ENCODE assay signal across 27 mouse cellular contexts in genomic region chr7:75686827-75687164, GRCm38 (mm10).
DNase-seq lines count a peak whose midpoint lies in the region; ATAC-seq and TF ChIP-seq lines count a peak whose summit lies in the region.
"Had no signal": no experiment of that assay in that cellular context is flagged by ENCODE, and none has a peak within 500 bp of the region (broad histone marks: within the 10 kb centered on the region; RNA-seq: fewer than 3 reads in every experiment).

No protein-coding gene starts in this region.

- intact Hi-C loops in gastrocnemius, adult 2 months (cut with DNase I): no loop called here
- intact Hi-C loops in gastrocnemius, postnatal 14 days (cut with DNase I; ENCODE audit: low total_unique reads): no loop called here

- no peak overlapping the region for H3K4me3 ChIP-seq in gastrocnemius, adult 2 months
- H3K4me3 ChIP-seq in liver, adult 2 months (ENCODE audit: insufficient read depth, low read depth, low read length): no peak overlapping the region
- no peak overlapping the region for H3K4me3 ChIP-seq in liver, embryonic 11.5 days (ENCODE audit: low read depth, low read length)
- H3K4me3 ChIP-seq in MEL (ENCODE audit: control insufficient read depth in 1 of 2, insufficient read depth in 1 of 2, low read depth in 2 of 2, low read length in 2 of 2): peak overlapping the region; percentile 25 to 42
- H3K4me3 ChIP-seq in midbrain, embryonic 11.5 days (ENCODE audit: low read depth, low read length): no peak overlapping the region
- H3K4me3 ChIP-seq: forebrain, embryonic 13.5 days; heart, embryonic 15.5 days; hindbrain, embryonic 12.5 days; midbrain, embryonic 12.5 days; myocyte; neural tube, embryonic 12.5 days had no signal

- no peak overlapping the region for H3K9ac ChIP-seq in liver, adult 2 months (ENCODE audit: low read depth, low read length)
- no peak overlapping the region for H3K9ac ChIP-seq in liver, embryonic 11.5 days (ENCODE audit: low read depth, low read length)
- H3K9ac ChIP-seq in MEL (ENCODE audit: control insufficient read depth, low read depth, low read length, poor library complexity, severe bottlenecking): peak overlapping the region; percentile 47; the same call in 1 of the 2 replicates
- H3K9ac ChIP-seq in midbrain, embryonic 11.5 days (ENCODE audit: low read length): no peak overlapping the region
- H3K9ac ChIP-seq: forebrain, embryonic 13.5 days; heart, embryonic 15.5 days; hindbrain, embryonic 12.5 days; midbrain, embryonic 12.5 days; neural tube, embryonic 12.5 days had no signal

- no peaks in the 10 kb centered on the region for H3K27me3 ChIP-seq in liver, adult 2 months (ENCODE audit: control insufficient read depth, insufficient read depth, low read length)
- H3K27me3 ChIP-seq in liver, embryonic 11.5 days (replicated peaks; ENCODE audit: control insufficient read depth, insufficient read depth, low read length): no peaks in the 10 kb centered on the region
- H3K27me3 ChIP-seq in MEL (ENCODE audit: control insufficient read depth in 1 of 2, insufficient read depth in 2 of 2, low read length in 2 of 2): no peaks in the 10 kb centered on the region
- H3K27me3 ChIP-seq in midbrain, embryonic 11.5 days (ENCODE audit: control insufficient read depth, insufficient read depth, low read length): no peaks in the 10 kb centered on the region
- H3K27me3 ChIP-seq: forebrain, embryonic 13.5 days; heart, embryonic 15.5 days; hindbrain, embryonic 12.5 days; midbrain, embryonic 12.5 days; neural tube, embryonic 12.5 days had no signal

- peaks cover 2% of the 10 kb centered on the region; the same call in 1 of the 2 replicates for H3K79me2 ChIP-seq in liver, adult 2 months (ENCODE audit: control insufficient read depth, insufficient read depth, low read length)
- H3K79me2 ChIP-seq in MEL (ENCODE audit: control insufficient read depth, insufficient read depth, low read length, poor library complexity): no peaks in the 10 kb centered on the region

- TF ChIP-seq POLR2A in liver, adult 2 months (IDR thresholded peaks at IDR 0.05; ENCODE audit: extremely low read depth, insufficient read depth, low read length): no peak
- no peak for TF ChIP-seq POLR2A in MEL (IDR thresholded peaks at IDR 0.05; ENCODE audit: control insufficient read depth in 1 of 2, insufficient read depth in 1 of 2, low read depth in 1 of 2, low read length in 2 of 2, poor library complexity in 1 of 2)

- no peaks in the 10 kb centered on the region for H3K9me3 ChIP-seq in liver, embryonic 11.5 days (ENCODE audit: control insufficient read depth, low read length)
- no peaks in the 10 kb centered on the region for H3K9me3 ChIP-seq in MEL (replicated peaks; ENCODE audit: insufficient read depth, low read length)
- H3K9me3 ChIP-seq in midbrain, embryonic 11.5 days (ENCODE audit: control insufficient read depth, low read length): no peaks in the 10 kb centered on the region
- H3K9me3 ChIP-seq: forebrain, embryonic 13.5 days; heart, embryonic 15.5 days; hindbrain, embryonic 12.5 days; midbrain, embryonic 12.5 days; neural tube, embryonic 12.5 days had no signal

- 89% methylated on average over 1 of the region's 1 CpGs for WGBS in liver, adult 2 months
- 88% methylated on average over 1 of the region's 1 CpGs for WGBS in liver, embryonic 11.5 days
- 88% methylated on average over 1 of the region's 1 CpGs for WGBS in midbrain, embryonic 11.5 days

- TF ChIP-seq CTCF in gastrocnemius, adult 2 months (IDR thresholded peaks at IDR 0.05): no peak
- no peak for TF ChIP-seq CTCF in liver, adult 2 months (IDR thresholded peaks at IDR 0.05; ENCODE audit: low read depth, low read length)
- no peak for TF ChIP-seq CTCF in MEL (IDR thresholded peaks at IDR 0.05 in 2 of 3, conservative IDR thresholded peaks at IDR 0.05 in 1 of 3; ENCODE audit: control insufficient read depth in 1 of 3, insufficient read depth in 1 of 3, low read depth in 2 of 3, low read length in 3 of 3, poor library complexity in 1 of 3, severe bottlenecking in 1 of 3)

- TF ChIP-seq EP300 in MEL (IDR thresholded peaks at IDR 0.05; ENCODE audit: low read depth in 1 of 2, low read length in 2 of 2): no peak

- no peak overlapping the region for H3K4me2 ChIP-seq in liver, embryonic 11.5 days
- H3K4me2 ChIP-seq in midbrain, embryonic 11.5 days: no peak overlapping the region
- H3K4me2 ChIP-seq: forebrain, embryonic 13.5 days; heart, embryonic 15.5 days; hindbrain, embryonic 12.5 days; midbrain, embryonic 12.5 days; neural tube, embryonic 12.5 days had no signal

- DNase-seq in gastrocnemius, adult 2 months: no peak
- DNase-seq in gastrocnemius, postnatal 14 days: no peak
- DNase-seq in liver, adult 2 months (ENCODE audit: extremely low read depth, low read depth, low spot score): no peak
- DNase-seq in liver, embryonic 11.5 days (ENCODE audit: low spot score): no peak
- no peak for DNase-seq in MEL (ENCODE audit: low read depth, low spot score)
- no peak for DNase-seq in midbrain, embryonic 11.5 days (ENCODE audit: low spot score, missing footprints)
- DNase-seq in c-Kit-positive CD71-positive TER-119-positive erythroid progenitor cells, embryonic 14.5 days (ENCODE audit: low spot score): no peak
- DNase-seq: adrenal gland, postnatal 36 days; cerebellum, adult 11 months; cerebellum, adult 9-10 months; cerebellum, postnatal 36 days; gastrocnemius, postnatal 36 days; heart, postnatal 36 days; kidney, postnatal 14 days; left cerebral cortex, postnatal 4 days; lung, adult 18-20 months; lung, postnatal 10 days; right cerebral cortex, adult 18-20 months; thymus, postnatal 4 days had no signal

- H3K36me3 ChIP-seq in liver, adult 2 months (ENCODE audit: control insufficient read depth, insufficient read depth, low read length): peaks cover 51% of the 10 kb centered on the region
- H3K36me3 ChIP-seq in liver, embryonic 11.5 days (ENCODE audit: control insufficient read depth, insufficient read depth, low read length): peaks cover 8% of the 10 kb centered on the region
- H3K36me3 ChIP-seq in MEL (ENCODE audit: control insufficient read depth in 1 of 2, insufficient read depth in 2 of 2, low read length in 2 of 2): peaks cover 0 to 14% of the 10 kb centered on the region in 2 experiments; a peak in 2 of 4 replicates
- H3K36me3 ChIP-seq in midbrain, embryonic 11.5 days (ENCODE audit: control insufficient read depth, insufficient read depth, low read length): no peaks in the 10 kb centered on the region

- no peak for TF ChIP-seq RAD21 in MEL (IDR thresholded peaks at IDR 0.05; ENCODE audit: low read depth, low read length)

- H3K27ac ChIP-seq in gastrocnemius, adult 2 months: peak overlapping the region; percentile 29; the same call in 1 of the 2 replicates
- peak overlapping the region; percentile 39; the same call in 1 of the 2 replicates for H3K27ac ChIP-seq in liver, adult 2 months (replicated peaks; ENCODE audit: insufficient read depth, low read depth, low read length)
- H3K27ac ChIP-seq in liver, embryonic 11.5 days (ENCODE audit: low read depth, low read length): no peak overlapping the region
- H3K27ac ChIP-seq in MEL (ENCODE audit: control insufficient read depth, low read depth, low read length): peak overlapping the region; percentile 83
- H3K27ac ChIP-seq in midbrain, embryonic 11.5 days (ENCODE audit: low read depth, low read length): no peak overlapping the region
- H3K27ac ChIP-seq: forebrain, embryonic 13.5 days; hindbrain, embryonic 12.5 days; midbrain, embryonic 12.5 days; neural tube, embryonic 12.5 days had no signal

- peaks cover 2% of the 10 kb centered on the region; the same call in 1 of the 2 replicates for H3K4me1 ChIP-seq in liver, adult 2 months (ENCODE audit: control insufficient read depth, insufficient read depth, low read length)
- H3K4me1 ChIP-seq in liver, embryonic 11.5 days (replicated peaks; ENCODE audit: control insufficient read depth, insufficient read depth, low read length): no peaks in the 10 kb centered on the region
- peaks cover 2 to 8% of the 10 kb centered on the region in 2 experiments; a peak in 3 of 4 replicates for H3K4me1 ChIP-seq in MEL (ENCODE audit: control insufficient read depth in 1 of 2, insufficient read depth in 2 of 2, low read length in 2 of 2)
- H3K4me1 ChIP-seq in midbrain, embryonic 11.5 days (ENCODE audit: control insufficient read depth, insufficient read depth, low read length): no peaks in the 10 kb centered on the region
- H3K4me1 ChIP-seq: hindbrain, embryonic 12.5 days; neural tube, embryonic 12.5 days had no signal

- no peak for ATAC-seq in liver, embryonic 11.5 days (replicated peaks; ENCODE audit: low FRiP score)
- ATAC-seq in megakaryocyte, adult 5-6 weeks (ENCODE audit: poor library complexity, severe bottlenecking): peak; percentile 33; the same call in 1 of the 2 replicates
- no peak for ATAC-seq in midbrain, embryonic 11.5 days (ENCODE audit: low FRiP score)
- ATAC-seq: forebrain, embryonic 13.5 days; intestine, postnatal 0 days had no signal

TF ChIP-seq in MEL, 35 proteins besides CTCF, POLR2A, EP300 and RAD21:
- TF ChIP-seq ZMIZ1 (IDR thresholded peaks at IDR 0.05; ENCODE audit: low read depth, low read length): no peak
- no peak for TF ChIP-seq MYC (IDR thresholded peaks at IDR 0.05; ENCODE audit: low read depth, low read length)
- no peak for TF ChIP-seq POLR2AphosphoS2 (IDR thresholded peaks at IDR 0.05; ENCODE audit: low read length)
TF ChIP-seq in MEL: peak in this region for 0.

Comparison
In these comparisons a context has a peak if more than half of its experiments do, and no peak if none do; other contexts are left out.
1. H3K27ac ChIP-seq: peak in gastrocnemius, adult 2 months (single experiment), liver, adult 2 months (single experiment) and MEL (single experiment); none in liver, embryonic 11.5 days (single experiment) and midbrain, embryonic 11.5 days (single experiment).
2. H3K4me3 ChIP-seq: peak in MEL (2 of 2); none in gastrocnemius, adult 2 months (single experiment), liver, adult 2 months (single experiment), liver, embryonic 11.5 days (single experiment) and midbrain, embryonic 11.5 days (single experiment).